Mouse (Mus musculus): ENCODE results near the gene 3110070M22Rik.

GRCm38 (mm10) chr13:119442244-119442643 lies 45.9 kb downstream of the 3110070M22Rik start:
- TF ChIP-seq POLR2A (IDR thresholded peaks at IDR 0.05; ENCODE audit: borderline replicate concordance, insufficient read depth, low read length) (no peak), CTCF (IDR thresholded peaks at IDR 0.05; ENCODE audit: borderline replicate concordance, insufficient read depth, low read depth, low read length) (no peak)
